Mouse (Mus musculus): Measurements from ENCODE around the gene Ptprb. TPM values are rescaled to one million over a fixed set of nuclear protein-coding genes. Genes with fewer than 3 reads are reported as not detected.

Ptprb gene
- polyA plus RNA-seq, 1 experiment = 0.02 TPM

- H3K79me3 ChIP-seq (ENCODE audit: low read depth) = no peaks in the 10 kb centered on the region
- TF ChIP-seq FOSL1 (IDR thresholded peaks at IDR 0.05; ENCODE audit: insufficient read depth, low read length, poor library complexity, severe bottlenecking) = no peak
- no peak for TF ChIP-seq MAX (IDR thresholded peaks at IDR 0.05)
- TF ChIP-seq MYOG (IDR thresholded peaks at IDR 0.05; ENCODE audit: control insufficient read depth, extremely low read depth, insufficient read length) = no peak
- TF ChIP-seq CEBPB (IDR thresholded peaks at IDR 0.05; ENCODE audit: low read depth) = no peak
- TF ChIP-seq MYOD1 (IDR thresholded peaks at IDR 0.05; ENCODE audit: control insufficient read depth, insufficient read length, low read depth) = no peak
- no peak for TF ChIP-seq USF1 (IDR thresholded peaks at IDR 0.05; ENCODE audit: low read depth)
- no peak for TF ChIP-seq CTCF (IDR thresholded peaks at IDR 0.05; ENCODE audit: control insufficient read depth, insufficient read depth, insufficient read length)
- no peaks in the 10 kb centered on the region for H3K79me2 ChIP-seq (ENCODE audit: control insufficient read depth, insufficient read depth)
- no peak overlapping the region for H3K4me3 ChIP-seq (ENCODE audit: insufficient read depth, poor library complexity, severe bottlenecking)
- H3ac ChIP-seq (ENCODE audit: control insufficient read depth, insufficient read length, low read depth) = no peak overlapping the region
- H3K36me3 ChIP-seq (ENCODE audit: control insufficient read depth, insufficient read depth) = no peaks in the 10 kb centered on the region
- H3K27me3 ChIP-seq (ENCODE audit: control insufficient read depth, insufficient read depth, insufficient read length) = no peaks in the 10 kb centered on the region
These were observed 3.2 kb upstream of the Ptprb start for GRCm38 (mm10) chr10:116272156-116272555.

DNA sequence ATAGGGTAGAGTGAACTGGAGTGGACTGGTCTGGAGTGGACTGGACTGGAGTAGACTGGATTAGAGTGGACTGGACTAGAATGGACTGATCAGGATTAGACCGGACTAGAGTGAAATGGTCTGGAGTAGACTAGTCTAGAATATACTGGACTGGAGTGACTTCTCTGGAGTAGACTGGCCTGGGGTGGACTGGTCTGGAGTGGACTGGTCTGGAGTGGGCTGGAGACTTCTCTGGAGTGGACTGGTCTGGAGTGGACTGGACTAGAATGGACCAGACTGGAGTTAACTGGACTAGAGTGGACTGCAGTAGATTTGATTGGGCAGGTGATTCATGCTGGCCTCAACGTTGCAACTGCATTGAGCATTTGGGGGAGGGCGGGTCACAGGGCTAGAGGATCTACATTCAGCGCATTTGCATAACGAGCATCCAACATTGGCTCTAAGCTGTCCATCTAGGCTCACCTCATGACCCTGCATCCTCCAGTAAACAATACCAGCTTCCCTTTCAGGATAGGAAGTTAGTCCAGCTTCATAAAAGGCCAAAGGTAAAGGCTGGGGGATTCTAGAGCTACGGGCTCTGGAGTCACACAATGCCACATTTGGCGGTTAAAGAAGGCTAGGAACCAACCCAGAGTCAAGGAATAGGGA is 11.5 kb downstream of the Ptprb start:
- no peaks in the 10 kb centered on the region for H3K27me3 ChIP-seq (ENCODE audit: control insufficient read depth, insufficient read depth, insufficient read length)
- no peak overlapping the region for H3ac ChIP-seq (ENCODE audit: control insufficient read depth, insufficient read length, low read depth)
- H3K79me2 ChIP-seq (ENCODE audit: control insufficient read depth, insufficient read depth) = no peaks in the 10 kb centered on the region
- no peak for TF ChIP-seq FOSL1 (IDR thresholded peaks at IDR 0.05; ENCODE audit: insufficient read depth, low read length, poor library complexity, severe bottlenecking)
- TF ChIP-seq MYOG (IDR thresholded peaks at IDR 0.05; ENCODE audit: control insufficient read depth, extremely low read depth, insufficient read length) = no peak
- no peak for TF ChIP-seq USF1 (IDR thresholded peaks at IDR 0.05; ENCODE audit: low read depth)
- no peak for TF ChIP-seq CEBPB (IDR thresholded peaks at IDR 0.05; ENCODE audit: low read depth)
- no peak for TF ChIP-seq MAX (IDR thresholded peaks at IDR 0.05)
- no peak for TF ChIP-seq MYOD1 (IDR thresholded peaks at IDR 0.05; ENCODE audit: control insufficient read depth, insufficient read length, low read depth)
- TF ChIP-seq CTCF (IDR thresholded peaks at IDR 0.05; ENCODE audit: control insufficient read depth, insufficient read depth, insufficient read length) = no peak
- no peaks in the 10 kb centered on the region for H3K36me3 ChIP-seq (ENCODE audit: control insufficient read depth, insufficient read depth)
- H3K79me3 ChIP-seq (ENCODE audit: low read depth) = no peaks in the 10 kb centered on the region
- H3K4me3 ChIP-seq (ENCODE audit: insufficient read depth, poor library complexity, severe bottlenecking) = no peak overlapping the region

- Histone ChIP-seq H3K4me3 (ENCODE audit: insufficient read depth, poor library complexity, severe bottlenecking) (no peak overlapping the region), H3K79me2 (ENCODE audit: control insufficient read depth, insufficient read depth) (no peaks in the 10 kb centered on the region), H3K36me3 (ENCODE audit: control insufficient read depth, insufficient read depth) (no peaks in the 10 kb centered on the region), H3ac (ENCODE audit: control insufficient read depth, insufficient read length, low read depth) (no peak overlapping the region), H3K79me3 (ENCODE audit: low read depth) (no peaks in the 10 kb centered on the region), H3K27me3 (ENCODE audit: control insufficient read depth, insufficient read depth, insufficient read length) (no peaks in the 10 kb centered on the region)
- TF ChIP-seq MYOD1 (IDR thresholded peaks at IDR 0.05; ENCODE audit: control insufficient read depth, insufficient read length, low read depth) (no peak), CEBPB (IDR thresholded peaks at IDR 0.05; ENCODE audit: low read depth) (no peak), USF1 (IDR thresholded peaks at IDR 0.05; ENCODE audit: low read depth) (no peak), MAX (IDR thresholded peaks at IDR 0.05) (no peak), CTCF (IDR thresholded peaks at IDR 0.05; ENCODE audit: control insufficient read depth, insufficient read depth, insufficient read length) (no peak), FOSL1 (IDR thresholded peaks at IDR 0.05; ENCODE audit: insufficient read depth, low read length, poor library complexity, severe bottlenecking) (no peak), MYOG (IDR thresholded peaks at IDR 0.05; ENCODE audit: control insufficient read depth, extremely low read depth, insufficient read length) (no peak)
These were observed 12.8 kb downstream of the Ptprb start for GRCm38 (mm10) chr10:116288130-116288529.

DNA sequence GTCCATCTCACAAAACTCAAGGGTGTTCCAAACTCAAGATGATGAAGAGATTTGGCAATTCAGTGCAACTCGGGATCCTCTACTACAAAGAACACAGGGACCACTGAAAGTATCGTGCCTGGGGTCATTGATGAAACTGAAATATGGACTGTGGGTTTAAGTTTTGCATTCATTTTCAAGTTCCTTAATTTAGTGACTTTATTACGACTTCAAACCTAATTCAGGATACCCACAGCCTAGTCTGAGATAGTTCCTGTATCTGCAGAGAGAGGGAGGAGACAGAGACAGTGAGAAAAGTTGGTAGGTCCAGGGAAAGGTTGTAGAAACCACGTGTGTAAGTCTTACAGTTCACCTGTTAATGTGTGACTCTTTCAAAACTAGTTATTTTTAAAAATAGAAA is 15.2 kb downstream of the Ptprb start:
- TF ChIP-seq CEBPB (IDR thresholded peaks at IDR 0.05; ENCODE audit: low read depth) (no peak), MYOD1 (IDR thresholded peaks at IDR 0.05; ENCODE audit: control insufficient read depth, insufficient read length, low read depth) (no peak), USF1 (IDR thresholded peaks at IDR 0.05; ENCODE audit: low read depth) (no peak), CTCF (IDR thresholded peaks at IDR 0.05; ENCODE audit: control insufficient read depth, insufficient read depth, insufficient read length) (no peak), MAX (IDR thresholded peaks at IDR 0.05) (no peak), MYOG (IDR thresholded peaks at IDR 0.05; ENCODE audit: control insufficient read depth, extremely low read depth, insufficient read length) (no peak), FOSL1 (IDR thresholded peaks at IDR 0.05; ENCODE audit: insufficient read depth, low read length, poor library complexity, severe bottlenecking) (no peak)
- H3K79me2 ChIP-seq (ENCODE audit: control insufficient read depth, insufficient read depth) = no peaks in the 10 kb centered on the region
- H3K79me3 ChIP-seq (ENCODE audit: low read depth) = no peaks in the 10 kb centered on the region
- H3K36me3 ChIP-seq (ENCODE audit: control insufficient read depth, insufficient read depth) = no peaks in the 10 kb centered on the region
- H3K4me3 ChIP-seq (ENCODE audit: insufficient read depth, poor library complexity, severe bottlenecking) = no peak overlapping the region
- H3ac ChIP-seq (ENCODE audit: control insufficient read depth, insufficient read length, low read depth) = no peak overlapping the region
- no peaks in the 10 kb centered on the region for H3K27me3 ChIP-seq (ENCODE audit: control insufficient read depth, insufficient read depth, insufficient read length)

- no peaks in the 10 kb centered on the region for H3K36me3 ChIP-seq (ENCODE audit: control insufficient read depth, insufficient read depth)
- no peaks in the 10 kb centered on the region for H3K27me3 ChIP-seq (ENCODE audit: control insufficient read depth, insufficient read depth, insufficient read length)
- H3K79me2 ChIP-seq (ENCODE audit: control insufficient read depth, insufficient read depth) = no peaks in the 10 kb centered on the region
- H3K4me3 ChIP-seq (ENCODE audit: insufficient read depth, poor library complexity, severe bottlenecking) = no peak overlapping the region
- no peak overlapping the region for H3ac ChIP-seq (ENCODE audit: control insufficient read depth, insufficient read length, low read depth)
- TF ChIP-seq CEBPB (IDR thresholded peaks at IDR 0.05; ENCODE audit: low read depth) (no peak), MAX (IDR thresholded peaks at IDR 0.05) (no peak), MYOG (IDR thresholded peaks at IDR 0.05; ENCODE audit: control insufficient read depth, extremely low read depth, insufficient read length) (no peak), CTCF (IDR thresholded peaks at IDR 0.05; ENCODE audit: control insufficient read depth, insufficient read depth, insufficient read length) (no peak), USF1 (IDR thresholded peaks at IDR 0.05; ENCODE audit: low read depth) (no peak), FOSL1 (IDR thresholded peaks at IDR 0.05; ENCODE audit: insufficient read depth, low read length, poor library complexity, severe bottlenecking) (no peak)
- no peaks in the 10 kb centered on the region for H3K79me3 ChIP-seq (ENCODE audit: low read depth)
These were observed 15.9 kb downstream of the Ptprb start for GRCm38 (mm10) chr10:116291153-116291755.
